Mouse (Mus musculus): ENCODE measurements around the gene Adar. TPM values are rescaled to one million over a fixed set of nuclear protein-coding genes. Genes with fewer than 3 reads are reported as not detected.

The Adar gene
- polyA plus RNA-seq, 1 experiment, result 12.5 TPM

GRCm38 (mm10) chr3:89715207-89715966, 565 bp downstream of the Adar start:
- Histone ChIP-seq H3K4me2 (ENCODE audit: low read depth) (peak overlapping the region; percentile 83), H3K4me3 (peak overlapping the region; percentile 56), H3K79me2 (ENCODE audit: control insufficient read depth, insufficient read depth) (peaks cover 37% of the 10 kb centered on the region), H3K36me3 (ENCODE audit: control insufficient read depth, insufficient read depth) (no peaks in the 10 kb centered on the region), H3K27me3 (ENCODE audit: control insufficient read depth, insufficient read depth, insufficient read length) (peaks cover 5% of the 10 kb centered on the region), H3ac (ENCODE audit: control insufficient read depth, insufficient read length) (peak overlapping the region; percentile 54)
- TF ChIP-seq USF1 (IDR thresholded peaks at IDR 0.05; ENCODE audit: low read depth) (no peak), MAX (IDR thresholded peaks at IDR 0.05; ENCODE audit: low read depth) (no peak), POLR2AphosphoS2 (IDR thresholded peaks at IDR 0.05; ENCODE audit: insufficient read length, low read depth) (no peak), MYOD1 (IDR thresholded peaks at IDR 0.05; ENCODE audit: control insufficient read depth in 1 of 3, insufficient read length in 2 of 3, low read depth in 2 of 3) (no peak), TCF3 (IDR thresholded peaks at IDR 0.05; ENCODE audit: insufficient read length, low read depth) (no peak)

GRCm38 (mm10) chr3:89715967-89716256, 1.1 kb downstream of the Adar start:
- Histone ChIP-seq H3K4me2 (ENCODE audit: low read depth) (peak overlapping the region; percentile 83), H3ac (ENCODE audit: control insufficient read depth, insufficient read length) (peak overlapping the region; percentile 54), H3K4me3 (peak overlapping the region; percentile 56), H3K36me3 (ENCODE audit: control insufficient read depth, insufficient read depth) (no peaks in the 10 kb centered on the region), H3K27me3 (ENCODE audit: control insufficient read depth, insufficient read depth, insufficient read length) (peaks cover 3% of the 10 kb centered on the region), H3K79me2 (ENCODE audit: control insufficient read depth, insufficient read depth) (peaks cover 37% of the 10 kb centered on the region)
- TF ChIP-seq SRF (IDR thresholded peaks at IDR 0.05; ENCODE audit: control insufficient read depth, insufficient read length, low read depth) (no peak), MYOG (IDR thresholded peaks at IDR 0.05; ENCODE audit: control insufficient read depth in 1 of 3, insufficient read depth in 1 of 3, insufficient read length in 2 of 3, low read depth in 2 of 3) (no peak), E2F4 (IDR thresholded peaks at IDR 0.05; ENCODE audit: insufficient read depth) (no peak), POLR2AphosphoS2 (IDR thresholded peaks at IDR 0.05; ENCODE audit: insufficient read length, low read depth) (no peak), TCF12 (IDR thresholded peaks at IDR 0.05; ENCODE audit: insufficient read depth, poor library complexity, severe bottlenecking) (no peak), USF1 (IDR thresholded peaks at IDR 0.05; ENCODE audit: low read depth) (no peak), MAX (IDR thresholded peaks at IDR 0.05; ENCODE audit: low read depth) (no peak), CEBPB (IDR thresholded peaks at IDR 0.05; ENCODE audit: insufficient read depth, poor library complexity, severe bottlenecking) (no peak), REST (IDR thresholded peaks at IDR 0.05; ENCODE audit: insufficient read depth, insufficient read length) (no peak), POLR2A (IDR thresholded peaks at IDR 0.05; ENCODE audit: insufficient read length, low read depth) (no peak)

- Histone ChIP-seq H3ac (ENCODE audit: control insufficient read depth, insufficient read length) (no peak overlapping the region), H3K4me3 (no peak overlapping the region), H3K79me2 (ENCODE audit: control insufficient read depth, insufficient read depth) (peaks cover 68% of the 10 kb centered on the region), H3K27me3 (ENCODE audit: control insufficient read depth, insufficient read depth, insufficient read length) (no peaks in the 10 kb centered on the region), H3K36me3 (ENCODE audit: control insufficient read depth, insufficient read depth) (no peaks in the 10 kb centered on the region), H3K4me2 (ENCODE audit: low read depth) (no peak overlapping the region)
- TF ChIP-seq POLR2A (IDR thresholded peaks at IDR 0.05; ENCODE audit: insufficient read length, low read depth) (no peak), POLR2AphosphoS2 (IDR thresholded peaks at IDR 0.05; ENCODE audit: insufficient read length, low read depth) (no peak), MYOG (IDR thresholded peaks at IDR 0.05; ENCODE audit: control insufficient read depth in 1 of 3, insufficient read depth in 1 of 3, insufficient read length in 2 of 3, low read depth in 2 of 3) (no peak), MYOD1 (IDR thresholded peaks at IDR 0.05; ENCODE audit: control insufficient read depth in 1 of 3, insufficient read length in 2 of 3, low read depth in 2 of 3) (no peak), USF1 (IDR thresholded peaks at IDR 0.05; ENCODE audit: low read depth) (no peak)
Observed at GRCm38 (mm10) chr3:89722032-89722431, 7.2 kb downstream of the Adar start.

- Histone ChIP-seq H3K27me3 (ENCODE audit: control insufficient read depth, insufficient read depth, insufficient read length) (no peaks in the 10 kb centered on the region), H3K79me2 (ENCODE audit: control insufficient read depth, insufficient read depth) (peaks cover 70% of the 10 kb centered on the region), H3K36me3 (ENCODE audit: control insufficient read depth, insufficient read depth) (no peaks in the 10 kb centered on the region), H3K4me2 (ENCODE audit: low read depth) (no peak overlapping the region), H3K4me3 (no peak overlapping the region), H3ac (ENCODE audit: control insufficient read depth, insufficient read length) (no peak overlapping the region)
- TF ChIP-seq TCF3 (IDR thresholded peaks at IDR 0.05; ENCODE audit: insufficient read length, low read depth) (no peak), MYOD1 (IDR thresholded peaks at IDR 0.05; ENCODE audit: control insufficient read depth in 1 of 3, insufficient read length in 2 of 3, low read depth in 2 of 3) (no peak), USF1 (IDR thresholded peaks at IDR 0.05; ENCODE audit: low read depth) (no peak), E2F4 (IDR thresholded peaks at IDR 0.05; ENCODE audit: insufficient read depth) (no peak), POLR2A (IDR thresholded peaks at IDR 0.05; ENCODE audit: insufficient read length, low read depth) (no peak), CEBPB (IDR thresholded peaks at IDR 0.05; ENCODE audit: insufficient read depth, poor library complexity, severe bottlenecking) (no peak), POLR2AphosphoS2 (IDR thresholded peaks at IDR 0.05; ENCODE audit: insufficient read length, low read depth) (no peak), TCF12 (IDR thresholded peaks at IDR 0.05; ENCODE audit: insufficient read depth, poor library complexity, severe bottlenecking) (no peak), REST (IDR thresholded peaks at IDR 0.05; ENCODE audit: insufficient read depth, insufficient read length) (no peak), SRF (IDR thresholded peaks at IDR 0.05; ENCODE audit: control insufficient read depth, insufficient read length, low read depth) (no peak), MYOG (IDR thresholded peaks at IDR 0.05; ENCODE audit: control insufficient read depth in 1 of 3, insufficient read depth in 1 of 3, insufficient read length in 2 of 3, low read depth in 2 of 3) (no peak), MAX (IDR thresholded peaks at IDR 0.05; ENCODE audit: low read depth) (no peak)
Observed at GRCm38 (mm10) chr3:89723400-89724084, 8.7 kb downstream of the Adar start.

GRCm38 (mm10) chr3:89727028-89727427, 12.2 kb downstream of the Adar start:
- H3K27me3 ChIP-seq (ENCODE audit: control insufficient read depth, insufficient read depth, insufficient read length), result no peaks in the 10 kb centered on the region
- no peak overlapping the region for H3K4me2 ChIP-seq (ENCODE audit: low read depth)
- H3ac ChIP-seq (ENCODE audit: control insufficient read depth, insufficient read length), result no peak overlapping the region
- H3K4me3 ChIP-seq, result no peak overlapping the region
- H3K79me2 ChIP-seq (ENCODE audit: control insufficient read depth, insufficient read depth), result peaks cover 59% of the 10 kb centered on the region
- no peak for TF ChIP-seq REST (IDR thresholded peaks at IDR 0.05; ENCODE audit: insufficient read depth, insufficient read length)
- no peak for TF ChIP-seq POLR2A (IDR thresholded peaks at IDR 0.05; ENCODE audit: insufficient read length, low read depth)
- no peak for TF ChIP-seq TCF12 (IDR thresholded peaks at IDR 0.05; ENCODE audit: insufficient read depth, poor library complexity, severe bottlenecking)
- TF ChIP-seq MYOD1 (IDR thresholded peaks at IDR 0.05; ENCODE audit: control insufficient read depth in 1 of 3, insufficient read length in 2 of 3, low read depth in 2 of 3), result no peak
- TF ChIP-seq USF1 (IDR thresholded peaks at IDR 0.05; ENCODE audit: low read depth), result no peak
- no peak for TF ChIP-seq TCF3 (IDR thresholded peaks at IDR 0.05; ENCODE audit: insufficient read length, low read depth)
- TF ChIP-seq CEBPB (IDR thresholded peaks at IDR 0.05; ENCODE audit: insufficient read depth, poor library complexity, severe bottlenecking), result no peak
- no peak for TF ChIP-seq POLR2AphosphoS2 (IDR thresholded peaks at IDR 0.05; ENCODE audit: insufficient read length, low read depth)
- no peak for TF ChIP-seq E2F4 (IDR thresholded peaks at IDR 0.05; ENCODE audit: insufficient read depth)
- no peak for TF ChIP-seq MAX (IDR thresholded peaks at IDR 0.05; ENCODE audit: low read depth)
- TF ChIP-seq SRF (IDR thresholded peaks at IDR 0.05; ENCODE audit: control insufficient read depth, insufficient read length, low read depth), result no peak
- TF ChIP-seq MYOG (IDR thresholded peaks at IDR 0.05; ENCODE audit: control insufficient read depth in 1 of 3, insufficient read depth in 1 of 3, insufficient read length in 2 of 3, low read depth in 2 of 3), result no peak
- H3K36me3 ChIP-seq (ENCODE audit: control insufficient read depth, insufficient read depth), result no peaks in the 10 kb centered on the region

All from myocyte (in vitro differentiated cells).